Mouse (Mus musculus) adipocyte (in vitro differentiated cells): ENCODE measurements around the gene Dab1.

ENCODE experiments used
- DNase-seq: peaks from one replicate; pipeline ENCODE4 v3.0.0-alpha.2; 2016; ENCODE audit warnings: low spot score

Gene Dab1

GRCm38 (mm10) chr4:104514568-104515000 is 895.4 kb downstream of the Dab1 start:
- peak; percentile 2 for DNase-seq

- no peak for DNase-seq
Observed at GRCm38 (mm10) chr4:104515681-104516080, 896.5 kb downstream of the Dab1 start.

GRCm38 (mm10) chr4:104522324-104522723 is 903.2 kb downstream of the Dab1 start:
- DNase-seq, result no peak

- no peak for DNase-seq
Observed at GRCm38 (mm10) chr4:104523776-104524175, 904.6 kb downstream of the Dab1 start.

- no peak for DNase-seq
Observed at GRCm38 (mm10) chr4:104529905-104530646, 910.9 kb downstream of the Dab1 start.

GRCm38 (mm10) chr4:104532846-104533245 is 913.7 kb downstream of the Dab1 start:
- DNase-seq, result no peak

- DNase-seq, result no peak
Observed at GRCm38 (mm10) chr4:104538420-104538819, 919.3 kb downstream of the Dab1 start.

GRCm38 (mm10) chr4:104539047-104539446 is 919.9 kb downstream of the Dab1 start:
- no peak for DNase-seq

- DNase-seq, result no peak
Observed at GRCm38 (mm10) chr4:104547091-104547490, 927.9 kb downstream of the Dab1 start.

GRCm38 (mm10) chr4:104548287-104548686 is 929.1 kb downstream of the Dab1 start:
- DNase-seq, result no peak

GRCm38 (mm10) chr4:104550581-104551205 is 931.5 kb downstream of the Dab1 start:
- no peak for DNase-seq

GRCm38 (mm10) chr4:104551390-104552070 is 932.4 kb downstream of the Dab1 start:
- no peak for DNase-seq

- no peak for DNase-seq
Observed at GRCm38 (mm10) chr4:104555408-104555807, 936.2 kb downstream of the Dab1 start.

GRCm38 (mm10) chr4:104563512-104563911 is 944.4 kb downstream of the Dab1 start:
- no peak for DNase-seq

- no peak for DNase-seq
Observed at GRCm38 (mm10) chr4:104570523-104570922, 951.4 kb downstream of the Dab1 start.

GRCm38 (mm10) chr4:104572440-104572839 is 953.3 kb downstream of the Dab1 start:
- no peak for DNase-seq

GRCm38 (mm10) chr4:104573419-104573818 is 954.3 kb downstream of the Dab1 start:
- no peak for DNase-seq

- no peak for DNase-seq
Observed at GRCm38 (mm10) chr4:104578370-104578769, 959.2 kb downstream of the Dab1 start.

- DNase-seq, result no peak
Observed at GRCm38 (mm10) chr4:104579946-104580544, 960.9 kb downstream of the Dab1 start.

GRCm38 (mm10) chr4:104582726-104583125 is 963.6 kb downstream of the Dab1 start:
- no peak for DNase-seq

- no peak for DNase-seq
Observed at GRCm38 (mm10) chr4:104587826-104588225, 968.7 kb downstream of the Dab1 start.

GRCm38 (mm10) chr4:104596936-104597335 is 977.8 kb downstream of the Dab1 start:
- no peak for DNase-seq
